Mouse (Mus musculus): ENCODE measurements around the gene Znfx1. TPM values are rescaled to one million over a fixed set of nuclear protein-coding genes. Genes with fewer than 3 reads are reported as not detected.

The Znfx1 gene
- polyA plus RNA-seq, 1 experiment from 2014 or later = 6.7 TPM

DNA sequence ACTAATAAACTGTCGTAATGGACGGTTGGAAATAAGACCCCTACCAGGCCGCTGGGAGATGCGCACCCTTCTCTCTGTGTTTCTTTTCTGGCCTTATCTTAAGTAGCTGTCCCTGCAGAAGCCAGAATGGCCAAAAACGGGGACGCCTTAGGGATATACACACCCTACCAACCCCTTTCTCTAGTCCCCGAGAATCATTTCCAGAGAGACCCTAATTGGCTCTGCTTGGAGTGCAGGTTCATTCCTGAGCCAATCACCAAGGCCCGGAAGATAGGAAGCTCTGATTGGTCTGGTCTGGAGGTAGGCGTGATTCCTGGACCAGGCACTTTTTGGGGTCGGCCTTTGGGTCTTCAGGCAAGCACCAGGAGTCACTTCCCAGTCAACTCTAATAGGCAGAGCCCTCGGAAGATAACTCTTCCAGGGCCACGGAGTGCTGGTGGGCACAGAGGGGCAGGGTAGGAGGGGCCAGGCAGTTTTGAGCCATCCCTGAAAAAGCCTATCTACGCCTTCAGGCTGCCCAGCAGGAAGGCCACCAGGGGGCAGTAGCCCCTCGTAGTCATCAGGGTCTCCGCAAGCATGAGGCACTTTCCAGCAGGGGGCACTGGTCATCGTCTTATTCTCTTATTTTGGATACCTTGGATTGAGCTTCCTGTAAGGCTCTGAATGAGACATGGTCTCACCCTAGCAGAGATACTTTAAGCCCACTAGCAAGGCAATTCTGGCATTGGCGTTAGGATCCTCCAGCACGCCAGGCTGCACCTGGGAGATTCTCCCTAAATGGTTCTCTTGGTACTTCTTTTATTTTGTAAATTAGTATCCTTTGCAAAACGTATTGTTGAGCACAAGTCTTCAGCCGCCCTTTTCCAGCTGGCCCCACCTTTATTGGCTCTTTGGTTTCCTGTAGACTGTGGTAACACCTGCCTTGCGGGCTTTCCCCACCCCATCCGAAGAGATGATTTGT lies 9.1 kb upstream of the Znfx1 start:
- Histone ChIP-seq H3K36me3 (no peaks in the 10 kb centered on the region), H3K4me3 (replicated peaks) (peak overlapping the region; percentile 48), H3K27ac (peak overlapping the region; percentile 14; the same call in 1 of the 2 replicates), H3K4me1 (replicated peaks) (peaks cover 6% of the 10 kb centered on the region; the same call in 1 of the 2 replicates), H3K9me3 (no peaks in the 10 kb centered on the region), H3K27me3 (no peaks in the 10 kb centered on the region), H3K4me2 (peak overlapping the region; percentile 58), H3K9ac (replicated peaks) (peak overlapping the region; percentile 40; the same call in 1 of the 2 replicates)
- 10% methylated on average over 22 of the region's 22 CpGs for WGBS
- peak; percentile 93 for ATAC-seq (ENCODE audit: insufficient number of reproducible peaks, insufficient read depth, low FRiP score, low TSS enrichment, low read depth)

GRCm38 (mm10) chr2:167071266-167071640 lies 8.4 kb upstream of the Znfx1 start:
- Histone ChIP-seq H3K36me3 (peaks cover 6% of the 10 kb centered on the region; the same call in 1 of the 2 replicates), H3K4me2 (peak overlapping the region; percentile 58), H3K4me3 (replicated peaks) (peak overlapping the region; percentile 48), H3K9me3 (no peaks in the 10 kb centered on the region), H3K27me3 (no peaks in the 10 kb centered on the region), H3K4me1 (replicated peaks) (peaks cover 6% of the 10 kb centered on the region; the same call in 1 of the 2 replicates), H3K27ac (0 out of 2 replicates have a peak overlapping the region, but pooled peaks have one; percentile 14), H3K9ac (replicated peaks) (peak overlapping the region; percentile 40; the same call in 1 of the 2 replicates)
- no peak for ATAC-seq (ENCODE audit: insufficient number of reproducible peaks, insufficient read depth, low FRiP score, low TSS enrichment, low read depth)
- WGBS = 23% methylated on average over 12 of the region's 12 CpGs

DNA sequence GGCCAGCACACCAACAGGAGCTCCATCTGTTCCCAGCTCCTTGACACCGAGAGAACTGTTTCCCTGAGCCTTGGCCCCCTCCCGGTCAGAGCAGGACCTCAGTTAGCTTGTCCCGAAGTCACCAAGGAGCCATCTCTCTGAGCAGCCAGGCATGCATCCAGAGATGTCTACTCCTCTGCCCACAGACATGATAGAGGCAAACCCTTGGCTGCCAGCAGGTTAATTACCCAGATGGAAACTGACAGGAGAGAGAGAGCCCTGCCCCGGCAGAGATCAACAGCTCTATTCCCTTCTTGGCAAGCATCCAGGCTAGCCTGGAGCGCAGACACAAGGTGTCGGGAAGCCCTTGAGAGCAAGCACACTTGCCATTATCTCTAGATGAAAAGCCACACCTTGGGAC lies 7.5 kb upstream of the Znfx1 start:
- peaks cover 15% of the 10 kb centered on the region for H3K36me3 ChIP-seq
- no peaks in the 10 kb centered on the region for H3K9me3 ChIP-seq
- H3K4me1 ChIP-seq (replicated peaks) = peaks cover 11% of the 10 kb centered on the region
- no peak for ATAC-seq (ENCODE audit: insufficient number of reproducible peaks, insufficient read depth, low FRiP score, low TSS enrichment, low read depth)
- no peak overlapping the region for H3K4me2 ChIP-seq
- H3K9ac ChIP-seq (replicated peaks) = no peak overlapping the region
- WGBS = 84% methylated on average over 6 of the region's 6 CpGs
- H3K27me3 ChIP-seq = no peaks in the 10 kb centered on the region
- H3K27ac ChIP-seq = no peak overlapping the region
- H3K4me3 ChIP-seq (replicated peaks) = no peak overlapping the region

GRCm38 (mm10) chr2:167067575-167067974 lies 4.8 kb upstream of the Znfx1 start:
- ATAC-seq (ENCODE audit: insufficient number of reproducible peaks, insufficient read depth, low FRiP score, low TSS enrichment, low read depth) = no peak
- H3K4me2 ChIP-seq = no peak overlapping the region
- peaks cover 19% of the 10 kb centered on the region for H3K4me1 ChIP-seq (replicated peaks)
- no peaks in the 10 kb centered on the region for H3K9me3 ChIP-seq
- H3K9ac ChIP-seq (replicated peaks) = no peak overlapping the region
- H3K27ac ChIP-seq = peak overlapping the region; percentile 53; the same call in 1 of the 2 replicates
- H3K27me3 ChIP-seq = no peaks in the 10 kb centered on the region
- 51% methylated on average over 6 of the region's 6 CpGs for WGBS
- H3K4me3 ChIP-seq (replicated peaks) = no peak overlapping the region
- peaks cover 28% of the 10 kb centered on the region for H3K36me3 ChIP-seq

GRCm38 (mm10) chr2:167066528-167067516 lies 4.0 kb upstream of the Znfx1 start:
- WGBS = 30% methylated on average over 6 of the region's 6 CpGs

DNA sequence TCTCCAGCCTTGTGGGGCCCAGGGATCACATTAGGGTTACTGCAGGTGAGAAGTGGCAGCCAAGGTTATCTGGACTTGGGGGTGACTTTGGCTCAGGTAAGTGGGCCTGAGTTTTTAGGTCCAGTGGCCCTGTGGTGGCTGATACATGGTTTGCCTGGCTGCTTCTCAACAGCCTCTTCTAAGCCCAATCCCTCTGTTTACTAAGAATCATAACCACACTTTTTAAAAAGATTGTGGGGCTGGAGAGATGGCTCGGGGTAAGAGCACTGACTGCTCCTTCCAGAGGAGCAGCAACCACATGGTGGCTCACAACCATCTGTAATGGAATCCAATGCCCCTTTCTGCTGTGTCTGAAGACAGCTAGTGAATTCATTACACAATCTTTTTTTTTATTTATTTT lies 3.2 kb upstream of the Znfx1 start:
- H3K36me3 ChIP-seq = peaks cover 28% of the 10 kb centered on the region
- peaks cover 25% of the 10 kb centered on the region for H3K4me1 ChIP-seq (replicated peaks)
- 49% methylated on average over 1 of the region's 1 CpGs for WGBS
- no peak overlapping the region; the same call in 1 of the 2 replicates for H3K9ac ChIP-seq (replicated peaks)
- peak overlapping the region; percentile 59; the same call in 1 of the 2 replicates for H3K27ac ChIP-seq
- H3K4me3 ChIP-seq (replicated peaks) = no peak overlapping the region; the same call in 1 of the 2 replicates
- H3K27me3 ChIP-seq = no peaks in the 10 kb centered on the region
- no peak for ATAC-seq (ENCODE audit: insufficient number of reproducible peaks, insufficient read depth, low FRiP score, low TSS enrichment, low read depth)
- H3K9me3 ChIP-seq = no peaks in the 10 kb centered on the region
- peak overlapping the region; percentile 89; the same call in 1 of the 2 replicates for H3K4me2 ChIP-seq

More at GRCm38 (mm10) chr2:167066528-167067516, 4.0 kb upstream of the Znfx1 start:
- H3K4me1 ChIP-seq (replicated peaks) = peaks cover 21% of the 10 kb centered on the region
- H3K36me3 ChIP-seq = peaks cover 28% of the 10 kb centered on the region
- H3K9ac ChIP-seq (replicated peaks) = no peak overlapping the region
- H3K27me3 ChIP-seq = no peaks in the 10 kb centered on the region
- no peak for ATAC-seq (ENCODE audit: insufficient number of reproducible peaks, insufficient read depth, low FRiP score, low TSS enrichment, low read depth)
- no peak overlapping the region for H3K4me3 ChIP-seq (replicated peaks)
- no peak overlapping the region for H3K27ac ChIP-seq
- H3K9me3 ChIP-seq = no peaks in the 10 kb centered on the region
- H3K4me2 ChIP-seq = no peak overlapping the region

GRCm38 (mm10) chr2:167064601-167065295 lies 1.9 kb upstream of the Znfx1 start:
- ATAC-seq (ENCODE audit: insufficient number of reproducible peaks, insufficient read depth, low FRiP score, low TSS enrichment, low read depth) = no peak

GRCm38 (mm10) chr2:167063906-167064496 lies 1.2 kb upstream of the Znfx1 start:
- Histone ChIP-seq H3K27me3 (no peaks in the 10 kb centered on the region), H3K4me2 (peak overlapping the region; percentile 89), H3K27ac (peak overlapping the region; percentile 90), H3K9ac (replicated peaks) (peak overlapping the region; percentile 95), H3K4me1 (replicated peaks) (peaks cover 30% of the 10 kb centered on the region), H3K4me3 (replicated peaks) (peak overlapping the region; percentile 77), H3K36me3 (peaks cover 34% of the 10 kb centered on the region), H3K9me3 (no peaks in the 10 kb centered on the region)
- no peak for ATAC-seq (ENCODE audit: insufficient number of reproducible peaks, insufficient read depth, low FRiP score, low TSS enrichment, low read depth)
- WGBS = 1% methylated on average over 7 of the region's 7 CpGs

More at GRCm38 (mm10) chr2:167064601-167065295, 1.9 kb upstream of the Znfx1 start:
- peaks cover 29% of the 10 kb centered on the region for H3K36me3 ChIP-seq
- peak overlapping the region; percentile 89 for H3K4me2 ChIP-seq
- H3K9me3 ChIP-seq = no peaks in the 10 kb centered on the region
- H3K4me3 ChIP-seq (replicated peaks) = peak overlapping the region; percentile 77
- peak overlapping the region; percentile 95 for H3K9ac ChIP-seq (replicated peaks)
- H3K27me3 ChIP-seq = no peaks in the 10 kb centered on the region
- 21% methylated on average over 9 of the region's 9 CpGs for WGBS
- H3K27ac ChIP-seq = peak overlapping the region; percentile 90
- peaks cover 30% of the 10 kb centered on the region for H3K4me1 ChIP-seq (replicated peaks)

DNA sequence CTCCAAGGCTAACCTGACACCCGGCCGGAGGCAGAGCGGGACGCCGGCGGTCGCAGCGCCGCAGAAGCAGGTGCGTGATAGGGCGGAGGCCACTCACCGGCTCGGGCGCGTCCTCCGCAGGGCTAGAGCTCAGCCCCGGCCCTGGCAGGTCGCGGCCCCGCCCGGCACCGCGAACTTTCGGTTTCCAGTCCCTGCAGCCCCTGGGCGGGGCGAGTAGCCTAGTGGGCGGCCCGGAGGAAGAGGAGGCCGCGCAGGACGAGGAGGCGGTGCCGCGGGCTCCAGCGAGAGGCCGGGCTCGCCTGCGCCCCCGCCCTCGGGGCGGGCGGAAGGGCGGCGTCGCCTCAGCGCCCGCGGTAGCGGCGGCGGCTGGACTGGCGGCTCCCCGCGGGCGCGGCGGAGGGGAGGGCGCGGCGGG lies 311 bp downstream of the Znfx1 start:
- Histone ChIP-seq H3K9me3 (no peaks in the 10 kb centered on the region), H3K4me2 (peak overlapping the region; percentile 89), H3K36me3 (peaks cover 38% of the 10 kb centered on the region), H3K27me3 (no peaks in the 10 kb centered on the region), H3K9ac (replicated peaks) (peak overlapping the region; percentile 95), H3K4me3 (replicated peaks) (peak overlapping the region; percentile 77), H3K4me1 (replicated peaks) (peaks cover 30% of the 10 kb centered on the region), H3K27ac (peak overlapping the region; percentile 90)
- peak; percentile 94 for ATAC-seq (ENCODE audit: insufficient number of reproducible peaks, insufficient read depth, low FRiP score, low TSS enrichment, low read depth)
- WGBS = under 1% methylated on average over 58 of the region's 60 CpGs

Data from limb, embryonic 12.5 days (tissue).